Mouse (Mus musculus): ENCODE data around the gene Ednrb.
"Not testable (repeated sequence)": the region's sequence is repeated elsewhere in the genome, so short reads cannot be mapped to it uniquely, and the experiment has no call there.

Gene Ednrb

DNA sequence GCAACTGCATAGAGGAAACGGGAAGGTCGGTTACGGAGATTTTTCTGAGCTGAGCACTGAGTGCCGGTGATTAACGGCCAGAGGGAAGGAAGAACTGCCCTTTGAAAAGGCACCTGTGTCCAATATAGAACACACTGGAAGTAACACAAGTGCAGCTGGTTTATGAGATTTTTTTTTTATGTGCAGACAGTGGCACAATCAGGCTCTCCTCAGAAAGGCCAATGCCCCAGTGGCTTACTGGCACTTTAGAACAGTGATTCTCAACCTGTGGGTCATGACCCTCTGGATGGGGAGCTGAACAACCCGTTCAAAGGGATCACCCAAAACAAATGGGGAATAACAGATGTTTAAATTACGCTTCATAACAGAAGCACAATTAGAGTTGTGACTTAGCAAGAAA, 20.7 kb downstream of the Ednrb start:
- no peak for DNase-seq (ENCODE audit: low spot score)

DNA sequence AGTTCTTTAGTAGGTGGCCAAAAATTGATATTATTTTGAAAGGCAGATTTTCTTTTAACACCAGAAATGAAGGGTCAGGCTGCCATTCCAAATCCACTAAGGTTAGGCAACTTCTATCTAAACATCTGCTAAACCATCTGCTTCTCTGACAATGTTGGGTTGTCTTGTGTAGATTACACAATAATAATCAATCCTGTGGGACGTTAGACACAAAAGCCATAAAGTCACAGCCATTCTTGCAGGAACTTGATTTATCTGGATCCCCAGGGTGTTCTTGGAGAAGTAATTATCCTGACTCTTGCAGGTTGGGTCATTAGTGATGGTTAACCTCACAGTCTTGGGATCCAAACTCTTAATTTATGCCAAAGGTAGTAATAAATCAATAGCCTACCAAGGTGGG, 21.6 kb downstream of the Ednrb start:
- no peak for DNase-seq (ENCODE audit: low spot score)

DNA sequence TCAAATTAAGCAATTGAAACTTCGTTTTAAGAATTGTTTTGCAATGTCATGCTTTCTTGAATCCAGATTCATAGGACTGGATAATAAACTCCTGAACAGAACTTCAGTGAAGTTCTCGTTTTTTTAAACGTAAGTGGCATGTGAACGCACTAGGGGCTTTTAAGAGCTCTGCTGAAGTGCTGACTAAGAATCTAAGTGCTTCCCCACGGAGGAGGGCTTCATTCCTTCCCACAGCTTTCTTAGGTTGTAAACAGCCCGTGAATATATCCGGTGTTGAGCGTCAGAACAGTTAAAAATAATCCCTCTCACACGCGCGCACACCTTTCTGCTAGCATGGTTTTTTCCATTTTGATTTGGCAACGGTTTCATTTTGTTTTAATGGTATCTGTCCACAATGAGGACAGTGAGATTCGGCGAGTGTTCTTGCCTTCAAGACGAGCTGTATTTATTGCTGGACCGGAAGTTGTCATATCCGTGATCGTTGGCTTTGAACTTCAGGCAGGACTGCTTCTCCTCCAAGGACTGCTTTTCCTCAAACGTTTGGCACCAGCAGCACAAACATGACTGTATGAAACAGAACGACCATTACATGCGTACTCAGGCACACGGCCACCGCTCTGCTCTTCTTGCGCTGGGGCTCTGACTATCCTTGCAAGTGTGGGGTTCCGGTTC, 27.4 kb downstream of the Ednrb start:
- DNase-seq (ENCODE audit: low spot score) = no peak

- no peak for DNase-seq (ENCODE audit: low spot score)
Observed at GRCm38 (mm10) chr14:103815542-103815941, 28.7 kb downstream of the Ednrb start.

- DNase-seq (ENCODE audit: low spot score) = no peak
Observed at GRCm38 (mm10) chr14:103814015-103814691, 30.0 kb downstream of the Ednrb start.

DNA sequence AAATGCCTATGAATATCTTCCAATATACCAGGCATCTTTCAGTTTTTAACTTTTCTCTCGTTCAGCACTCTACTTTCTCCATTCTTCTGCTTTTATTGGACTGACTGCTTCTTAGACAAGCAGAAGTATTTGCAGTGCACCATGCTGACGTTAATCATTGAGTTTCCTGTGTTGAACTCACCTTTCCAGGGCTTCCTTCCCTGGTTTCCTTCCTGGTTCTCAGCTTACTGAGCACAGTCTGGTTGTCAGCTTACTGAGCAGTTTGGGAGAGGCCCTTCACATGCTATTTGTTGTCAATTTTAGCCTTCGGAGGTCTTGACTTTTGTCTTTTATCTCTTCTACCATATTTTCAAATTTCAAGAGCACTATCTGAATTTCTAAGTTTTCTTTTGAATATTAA, 31.0 kb downstream of the Ednrb start:
- DNase-seq (ENCODE audit: low spot score) = no peak

DNA sequence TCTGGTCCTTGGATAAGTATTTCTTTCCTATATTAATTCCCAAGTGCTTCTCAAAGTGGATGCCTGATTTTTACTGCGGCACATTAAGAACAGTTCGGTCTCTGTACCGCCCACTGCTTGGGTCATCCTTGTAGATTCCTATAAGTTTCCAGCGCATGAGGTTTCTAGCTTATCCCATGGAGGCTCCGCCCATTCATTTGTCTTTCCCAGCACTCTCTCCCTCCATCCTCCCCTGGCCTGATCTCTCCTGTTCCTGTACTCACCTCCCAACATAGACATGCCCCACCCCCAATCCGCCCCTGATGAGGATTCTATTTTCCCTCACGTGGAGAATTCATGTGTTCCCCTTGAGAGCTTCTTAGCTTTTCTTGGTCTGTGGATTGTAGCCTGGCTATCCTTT, 32.9 kb downstream of the Ednrb start:
- DNase-seq (ENCODE audit: low spot score) = no peak

DNA sequence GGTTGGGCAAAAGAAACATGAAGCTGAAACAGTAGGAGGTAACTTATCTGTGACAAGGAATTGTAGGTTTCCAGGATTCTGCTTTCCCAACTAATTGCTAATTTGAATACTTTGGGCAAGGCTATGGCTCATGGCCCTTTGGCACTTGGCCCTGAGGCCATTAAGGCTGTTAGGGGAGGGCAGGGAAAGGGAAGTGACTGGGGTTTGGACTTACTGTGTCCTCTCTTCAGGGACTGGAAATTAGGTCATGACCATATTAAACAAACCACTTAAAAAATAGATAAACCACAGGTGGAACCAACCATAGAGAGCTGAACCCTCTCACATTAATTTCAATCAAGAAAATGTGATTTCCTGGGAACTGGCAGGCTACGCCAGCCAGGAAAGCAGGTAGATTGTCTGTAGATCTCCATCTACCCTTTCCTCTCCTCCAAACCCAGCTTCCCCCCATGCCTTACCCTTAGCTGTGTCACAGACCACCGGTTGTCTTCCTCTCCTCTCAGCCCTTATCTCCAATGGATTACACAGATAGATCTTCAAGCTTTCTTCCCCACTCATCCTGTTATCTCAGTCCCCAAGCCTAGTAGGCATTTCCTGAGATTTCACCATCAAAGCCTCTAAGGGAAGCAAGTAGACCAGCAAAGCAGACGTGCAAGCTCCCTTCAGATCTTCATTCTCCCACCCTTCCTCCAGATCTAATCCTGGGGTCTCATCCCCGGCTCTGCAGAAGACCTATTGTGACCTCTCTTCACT, 40.1 kb downstream of the Ednrb start:
- DNase-seq (ENCODE audit: low spot score) = no peak

GRCm38 (mm10) chr14:103797123-103797522, 47.1 kb downstream of the Ednrb start:
- no peak for DNase-seq (ENCODE audit: low spot score)

- no peak for DNase-seq (ENCODE audit: low spot score)
Observed at GRCm38 (mm10) chr14:103795591-103795990, 48.6 kb downstream of the Ednrb start.

GRCm38 (mm10) chr14:103793409-103793808, 50.8 kb downstream of the Ednrb start:
- DNase-seq (ENCODE audit: low spot score) = no peak

- DNase-seq (ENCODE audit: low spot score) = no peak
Observed at GRCm38 (mm10) chr14:103792726-103793125, 51.5 kb downstream of the Ednrb start.

DNA sequence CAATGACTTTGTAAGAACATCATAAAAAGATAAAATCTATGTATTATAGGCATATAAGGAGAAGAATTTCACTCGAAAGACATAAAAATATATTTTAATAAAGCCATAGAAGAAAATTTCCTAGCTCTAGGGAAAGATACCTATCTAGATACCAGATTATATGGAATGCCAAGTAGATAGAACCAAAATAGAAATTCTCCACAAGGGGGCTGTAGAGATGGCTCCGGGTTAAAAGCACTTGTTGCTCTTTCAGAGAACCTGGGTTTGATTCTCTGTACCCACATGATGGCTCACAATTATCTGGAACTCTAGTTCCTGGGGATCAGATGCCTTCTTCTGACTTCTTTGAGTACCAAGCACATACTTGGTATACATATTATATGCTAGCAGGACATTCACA, 56.7 kb downstream of the Ednrb start:
- DNase-seq (ENCODE audit: low spot score) = no peak

DNA sequence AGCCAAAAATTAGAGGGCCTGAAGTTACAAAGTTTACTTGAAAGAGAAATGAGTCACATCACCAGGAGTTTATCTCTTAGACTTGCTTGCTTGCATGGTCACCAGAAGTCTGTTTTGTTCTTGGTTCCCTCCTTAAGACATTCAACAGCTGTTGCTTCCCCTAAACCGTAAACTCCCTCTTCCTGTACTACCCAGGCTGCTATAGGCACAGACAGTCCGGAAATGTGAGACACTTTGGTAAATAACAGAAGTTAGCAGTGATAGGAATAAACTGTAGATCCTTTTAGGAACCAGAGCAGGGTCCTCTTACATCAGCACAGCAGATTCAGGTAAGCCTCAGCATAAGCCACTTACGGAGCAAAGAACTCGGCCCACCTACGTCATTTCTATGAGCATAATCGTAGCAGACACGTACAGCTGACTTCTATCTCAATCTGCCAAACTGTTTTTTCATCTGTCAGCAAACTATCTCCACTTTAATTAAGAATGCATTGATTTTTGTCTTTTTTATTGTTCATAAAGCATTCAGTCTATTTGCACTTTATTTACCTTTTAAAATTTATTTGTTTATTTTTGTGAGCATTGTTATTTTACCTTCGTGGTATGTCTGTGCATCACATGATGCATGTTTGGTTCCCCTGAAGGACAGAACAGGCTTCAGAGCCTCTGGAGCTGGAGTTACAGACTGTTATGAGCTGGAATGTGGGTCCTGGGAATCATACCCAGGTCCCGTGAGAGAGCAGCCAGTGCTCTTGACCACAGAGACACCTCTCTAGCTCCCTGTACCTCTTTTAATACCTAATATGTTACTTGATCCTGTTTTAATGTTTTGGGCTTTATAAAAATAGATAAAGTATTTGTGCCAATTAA, 58.9 kb downstream of the Ednrb start:
- DNase-seq (ENCODE audit: low spot score) = no peak

GRCm38 (mm10) chr14:103780336-103780735, 63.9 kb downstream of the Ednrb start:
- not testable (repeated sequence) for DNase-seq (ENCODE audit: low spot score)

- no peak for DNase-seq (ENCODE audit: low spot score)
Observed at GRCm38 (mm10) chr14:103779276-103779675, 64.9 kb downstream of the Ednrb start.

- DNase-seq (ENCODE audit: low spot score) = no peak
Observed at GRCm38 (mm10) chr14:103778533-103779151, 65.6 kb downstream of the Ednrb start.

- DNase-seq (ENCODE audit: low spot score) = peak; percentile 11
Observed at GRCm38 (mm10) chr14:103778009-103778431, 66.2 kb downstream of the Ednrb start.

- DNase-seq (ENCODE audit: low spot score) = no peak
Observed at GRCm38 (mm10) chr14:103777386-103777785, 66.8 kb downstream of the Ednrb start.

- DNase-seq (ENCODE audit: low spot score) = no peak
Observed at GRCm38 (mm10) chr14:103769319-103770245, 74.6 kb downstream of the Ednrb start.

GRCm38 (mm10) chr14:103767488-103767887, 76.7 kb downstream of the Ednrb start:
- no peak for DNase-seq (ENCODE audit: low spot score)

Data from urinary bladder, postnatal 14 days (tissue).